ENCODE assay signal across 11 mouse cellular contexts in genomic region chr7:30904042-30904441, GRCm38 (mm10). TPM values are rescaled to one million over a fixed set of nuclear protein-coding genes. Genes with fewer than 3 reads are reported as not detected.
DNase-seq lines count a peak whose midpoint lies in the region; ATAC-seq and TF ChIP-seq lines count a peak whose summit lies in the region.
"Had no signal": no experiment of that assay in that cellular context is flagged by ENCODE, and none has a peak within 500 bp of the region (broad histone marks: within the 10 kb centered on the region; RNA-seq: fewer than 3 reads in every experiment).

No protein-coding gene starts in this region.

- H3K9ac ChIP-seq in heart, embryonic 11.5 days (ENCODE audit: low read depth, low read length) = no peak overlapping the region
- H3K9ac ChIP-seq: limb, embryonic 12.5 days; stomach, embryonic 15.5 days had no signal

- TF ChIP-seq CTCF in thymus, adult 2 months (IDR thresholded peaks at IDR 0.05; ENCODE audit: borderline replicate concordance, control insufficient read depth, extremely low read depth, insufficient read depth, low read length, poor library complexity) = no peak

- no peak for TF ChIP-seq POLR2A in thymus, adult 2 months (IDR thresholded peaks at IDR 0.05; ENCODE audit: control insufficient read depth, extremely low read depth, insufficient read depth, low read length, poor library complexity)

- H3K36me3 ChIP-seq in thymus, adult 2 months (ENCODE audit: control insufficient read depth, insufficient read depth, low read length) = no peaks in the 10 kb centered on the region
- H3K36me3 ChIP-seq in heart, embryonic 11.5 days (ENCODE audit: control insufficient read depth, insufficient read depth, low read length) = no peaks in the 10 kb centered on the region
- H3K36me3 ChIP-seq: limb, embryonic 12.5 days; stomach, embryonic 15.5 days had no signal

- no peaks in the 10 kb centered on the region; the same call in 1 of the 2 replicates for H3K27me3 ChIP-seq in thymus, adult 2 months (ENCODE audit: control insufficient read depth, insufficient read depth, low read length)
- peaks cover 11% of the 10 kb centered on the region; the same call in 1 of the 2 replicates for H3K27me3 ChIP-seq in heart, embryonic 11.5 days (ENCODE audit: control insufficient read depth, insufficient read depth, low read length)
- H3K27me3 ChIP-seq: stomach, embryonic 15.5 days had no signal

- H3K4me3 ChIP-seq in thymus, adult 2 months (ENCODE audit: control insufficient read depth, insufficient read depth, low read length) = no peak overlapping the region
- no peak overlapping the region for H3K4me3 ChIP-seq in heart, embryonic 11.5 days (ENCODE audit: low read depth, low read length)
- H3K4me3 ChIP-seq: limb, embryonic 12.5 days; stomach, embryonic 15.5 days had no signal

- no peak for ATAC-seq in CD4-positive, CD25-positive, alpha-beta regulatory T cell, adult 4 months
- no peak for ATAC-seq in heart, embryonic 11.5 days (replicated peaks; ENCODE audit: insufficient number of reproducible peaks, low FRiP score, low TSS enrichment)

- peaks cover 3% of the 10 kb centered on the region for H3K4me1 ChIP-seq in thymus, adult 2 months (replicated peaks; ENCODE audit: control insufficient read depth, insufficient read depth, low read length)
- H3K4me1 ChIP-seq in heart, embryonic 11.5 days (ENCODE audit: control insufficient read depth, insufficient read depth, low read length) = peaks cover 4% of the 10 kb centered on the region; the same call in 1 of the 2 replicates

- 32% methylated on average over 4 of the region's 4 CpGs for WGBS in thymus, adult 2 months
- WGBS in heart, embryonic 11.5 days (ENCODE audit: insufficient replicate concordance) = 46% methylated on average over 4 of the region's 4 CpGs

- peak; percentile 60 for DNase-seq in CD4-positive, CD25-positive, alpha-beta regulatory T cell, adult 2 months (ENCODE audit: low read depth, low spot score)
- peak; percentile 30 to 41 for DNase-seq in kidney, postnatal 4 days
- DNase-seq in kidney, adult 8-10 months = no peak
- peak; percentile 9 for DNase-seq in thymus, adult 2 months
- DNase-seq in thymus, adult 18-20 months = no peak
- DNase-seq in thymus, postnatal 25 days = peak; percentile 18

- no peak overlapping the region for H3K27ac ChIP-seq in thymus, adult 2 months (ENCODE audit: control insufficient read depth, insufficient read depth, low read length)
- H3K27ac ChIP-seq in heart, embryonic 11.5 days (ENCODE audit: low read depth, low read length) = no peak overlapping the region
- H3K27ac ChIP-seq: limb, embryonic 12.5 days; stomach, embryonic 15.5 days had no signal

- H3K9me3 ChIP-seq in heart, embryonic 11.5 days (replicated peaks; ENCODE audit: control insufficient read depth, low read length) = no peaks in the 10 kb centered on the region
- H3K9me3 ChIP-seq: limb, embryonic 12.5 days; stomach, embryonic 15.5 days had no signal

- no peak overlapping the region for H3K4me2 ChIP-seq in heart, embryonic 11.5 days
- H3K4me2 ChIP-seq: limb, embryonic 12.5 days; stomach, embryonic 15.5 days had no signal

RNA-seq across cellular contexts. Expression of gene Mag, which starts 10.6 kb away (rescaled TPM):
- polyA plus RNA-seq in CD4-positive, CD25-positive, alpha-beta regulatory T cell, adult 4 months (2017; shearing (Covaris generic)) = not detected
- polyA plus RNA-seq in thymus, adult 2 months (2012; rRNA removed) = 1.8 and 2.0 TPM in 2 replicates
- polyA plus RNA-seq in heart, embryonic 11.5 days (2014; fragmentation: Nextera tagmentation; extraction: Ambion mirVana) = 0.09 TPM in 1 of 2 replicates, not detected in the other

RNA-seq across cellular contexts. Expression of gene Hamp2, which starts 20.4 kb away (rescaled TPM):
- polyA plus RNA-seq in CD4-positive, CD25-positive, alpha-beta regulatory T cell, adult 4 months (2017; shearing (Covaris generic)) = not detected
- polyA plus RNA-seq in thymus, adult 2 months (2012; rRNA removed) = 2.2 and 12.5 TPM in 2 replicates
- not detected in 2 replicates for polyA plus RNA-seq in heart, embryonic 11.5 days (2014; fragmentation: Nextera tagmentation; extraction: Ambion mirVana)
- polyA plus RNA-seq: heart, embryonic 16.5 days; limb, embryonic 12.5 days; stomach, embryonic 15.5 days had no signal

RNA-seq across cellular contexts. Expression of gene Cd22, which starts 23.9 kb away (rescaled TPM):
- polyA plus RNA-seq in CD4-positive, CD25-positive, alpha-beta regulatory T cell, adult 4 months (2017; shearing (Covaris generic)) = 10 to 100 TPM in 1 of 2 experiments, 1 to 10 TPM in 1; 4.2 to 20.3 TPM
- polyA plus RNA-seq in thymus, adult 2 months (2012; rRNA removed) = 8.5 and 8.9 TPM in 2 replicates
- not detected in 2 replicates for polyA plus RNA-seq in heart, embryonic 11.5 days (2014; fragmentation: Nextera tagmentation; extraction: Ambion mirVana)

RNA-seq across cellular contexts. Expression of gene Hamp, which starts 39.8 kb away (rescaled TPM):
- polyA plus RNA-seq in CD4-positive, CD25-positive, alpha-beta regulatory T cell, adult 4 months (2017; shearing (Covaris generic)) = not detected
- 23.6 and 33.1 TPM in 2 replicates for polyA plus RNA-seq in thymus, adult 2 months (2012; rRNA removed)
- not detected in 2 replicates for polyA plus RNA-seq in heart, embryonic 11.5 days (2014; fragmentation: Nextera tagmentation; extraction: Ambion mirVana)
- polyA plus RNA-seq: heart, embryonic 16.5 days; limb, embryonic 12.5 days had no signal

RNA-seq across cellular contexts. Expression of gene Ffar1, which starts 42.7 kb away (rescaled TPM):
- polyA plus RNA-seq in CD4-positive, CD25-positive, alpha-beta regulatory T cell, adult 4 months (2017; shearing (Covaris generic)) = under 1 TPM in 1 of 2 experiments, not detected in 1; 0.14 TPM
- 0.50 and 0.60 TPM in 2 replicates for polyA plus RNA-seq in thymus, adult 2 months (2012; rRNA removed)
- polyA plus RNA-seq in heart, embryonic 11.5 days (2014; fragmentation: Nextera tagmentation; extraction: Ambion mirVana) = not detected in 2 replicates
- polyA plus RNA-seq: limb, embryonic 12.5 days had no signal

Comparison
In these comparisons a context has a peak if more than half of its experiments do, and no peak if none do; other contexts are left out.
1. DNase-seq: peak in CD4-positive, CD25-positive, alpha-beta regulatory T cell, adult 2 months (single experiment), kidney, postnatal 4 days (2 of 2), thymus, adult 2 months (single experiment) and thymus, postnatal 25 days (single experiment); none in kidney, adult 8-10 months (0 of 2) and thymus, adult 18-20 months (0 of 2).